Mouse (Mus musculus): ENCODE data around the gene Atp8b4.
"Not testable (repeated sequence)": the region's sequence is repeated elsewhere in the genome, so short reads cannot be mapped to it uniquely, and the experiment has no call there.

- TF ChIP-seq CTCF, POLR2A (IDR thresholded peaks at IDR 0.05; ENCODE audit: insufficient read depth, low read depth, low read length): not testable (repeated sequence)
Measured at GRCm38 (mm10) chr2:126457759-126458158, 42.7 kb downstream of the Atp8b4 start.
